Mouse (Mus musculus): ENCODE results near the gene Gm10801. TPM values are rescaled to one million over a fixed set of nuclear protein-coding genes. Genes with fewer than 3 reads are reported as not detected.
"Not testable (repeated sequence)": the region's sequence is repeated elsewhere in the genome, so short reads cannot be mapped to it uniquely, and the experiment has no call there.

Gene Gm10801
- not detected in 2 replicates for total RNA-seq (2014; rRNA removed; ENCODE audit: low replicate concordance)
- not detected in 2 replicates for polyA plus RNA-seq (2015; fragmentation: Nextera tagmentation; extraction: Ambion mirVana)

DNA sequence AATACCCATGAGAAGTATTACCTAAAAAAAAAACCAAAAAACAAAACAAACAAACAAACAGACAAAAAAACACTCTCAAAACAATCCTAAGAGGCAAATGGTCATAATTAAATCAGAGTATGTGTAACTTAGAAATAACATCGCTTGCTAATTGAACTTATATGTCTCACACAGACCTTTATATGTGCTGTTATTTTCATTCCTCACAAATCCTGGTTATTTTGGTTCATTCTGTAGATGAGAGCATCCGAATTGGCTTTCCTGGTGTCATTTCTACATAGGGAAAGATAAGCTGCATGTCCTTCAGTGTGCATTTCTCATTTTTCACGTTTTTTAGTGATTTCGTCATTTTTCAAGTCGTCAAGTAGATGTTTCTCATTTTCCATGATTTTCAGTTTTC, at the start of gene Gm10801:
TSS of gene Gm10801 (plus strand) at position 301 of the 400 bp plus-strand sequence.
- not testable (repeated sequence) for H3K4me3 ChIP-seq (ENCODE audit: low read depth, low read length); H3K36me3 ChIP-seq (replicated peaks; ENCODE audit: control insufficient read depth, insufficient read depth, low read length); H3K4me2 ChIP-seq (ENCODE audit: low read depth, low read length); H3K27ac ChIP-seq (ENCODE audit: low read depth); H3K9ac ChIP-seq (replicated peaks; ENCODE audit: low read depth, low read length); H3K4me1 ChIP-seq (ENCODE audit: control insufficient read depth, insufficient read depth); ATAC-seq (ENCODE audit: insufficient read depth, low read depth); H3K9me3 ChIP-seq (replicated peaks; ENCODE audit: control insufficient read depth, low read length); H3K27me3 ChIP-seq (ENCODE audit: control insufficient read depth, insufficient read depth, low read length); DNase-seq (ENCODE audit: low spot score)
- 65% methylated on average over 4 of the region's 5 CpGs for WGBS

DNA sequence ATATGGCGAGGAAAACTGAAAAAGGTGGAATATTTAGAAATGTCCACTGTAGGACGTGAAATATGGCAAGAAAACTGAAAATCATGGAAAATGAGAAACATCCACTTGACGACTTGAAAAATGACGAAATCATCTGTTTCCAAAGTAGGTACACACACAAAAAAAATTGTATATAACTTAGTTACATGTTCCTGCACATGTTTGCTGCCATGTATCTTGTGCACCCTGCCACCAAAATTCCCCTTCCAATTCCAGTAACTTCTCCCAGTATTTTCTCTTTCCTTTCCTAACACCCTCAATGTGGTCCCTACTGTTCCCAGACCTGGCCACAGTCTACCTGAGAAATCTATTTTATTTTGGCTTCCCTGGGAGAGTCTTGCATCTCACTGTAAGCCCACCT, 5.2 kb downstream of the Gm10801 start, which contains the start of gene Gm10800:
TSS of gene Gm10800 (minus strand) at position 101 of the 400 bp plus-strand sequence.
- WGBS, result 78% methylated on average over 4 of the region's 4 CpGs
- not testable (repeated sequence) for H3K9me3 ChIP-seq (replicated peaks; ENCODE audit: control insufficient read depth, low read length); H3K9ac ChIP-seq (replicated peaks; ENCODE audit: low read depth, low read length)

DNA sequence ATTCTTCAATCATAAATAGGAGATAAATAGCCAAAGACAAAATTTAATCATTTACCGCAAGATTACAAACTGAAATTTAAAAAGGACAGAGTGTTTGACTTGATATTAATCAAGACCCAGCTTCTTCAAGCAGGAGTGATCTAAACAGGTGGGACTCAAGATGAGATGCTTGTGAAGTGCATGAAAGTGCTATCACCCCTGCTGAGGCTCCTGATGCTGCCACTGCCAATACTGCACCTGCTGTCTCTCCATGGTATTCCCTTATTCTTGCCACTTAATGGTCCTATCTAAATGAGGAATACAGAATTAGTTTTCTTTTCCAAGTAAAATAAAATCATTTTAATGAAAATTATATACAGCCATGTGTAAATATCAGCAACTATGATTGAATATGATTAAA, 35.5 kb downstream of the Gm10801 start:
- H3K4me1 ChIP-seq (ENCODE audit: control insufficient read depth, insufficient read depth), result no peaks in the 10 kb centered on the region
- H3K27ac ChIP-seq (ENCODE audit: low read depth), result no peak overlapping the region
- no peaks in the 10 kb centered on the region for H3K27me3 ChIP-seq (ENCODE audit: control insufficient read depth, insufficient read depth, low read length)
- H3K9ac ChIP-seq (replicated peaks; ENCODE audit: low read depth, low read length), result no peak overlapping the region
- no peaks in the 10 kb centered on the region for H3K9me3 ChIP-seq (replicated peaks; ENCODE audit: control insufficient read depth, low read length)
- H3K4me2 ChIP-seq (ENCODE audit: low read depth, low read length), result no peak overlapping the region
- DNase-seq (ENCODE audit: low spot score) (no peak), ATAC-seq (ENCODE audit: insufficient read depth, low read depth) (no peak)
- H3K36me3 ChIP-seq (replicated peaks; ENCODE audit: control insufficient read depth, insufficient read depth, low read length), result no peaks in the 10 kb centered on the region
- no peak overlapping the region for H3K4me3 ChIP-seq (ENCODE audit: low read depth, low read length)
- 88% methylated on average over 1 of the region's 1 CpGs for WGBS
- no peak for TF ChIP-seq CTCF (IDR thresholded peaks at IDR 0.05; ENCODE audit: low read depth)
- no peak for TF ChIP-seq EP300 (IDR thresholded peaks at IDR 0.05; ENCODE audit: low read depth)

More for the DNA sequence above, 5.2 kb downstream of the Gm10801 start, which contains the start of gene Gm10800:
- H3K4me1 ChIP-seq (ENCODE audit: control insufficient read depth, insufficient read depth); H3K36me3 ChIP-seq (replicated peaks; ENCODE audit: control insufficient read depth, insufficient read depth, low read length); H3K4me3 ChIP-seq (ENCODE audit: low read depth, low read length); H3K27me3 ChIP-seq (ENCODE audit: control insufficient read depth, insufficient read depth, low read length); ATAC-seq (ENCODE audit: insufficient read depth, low read depth); H3K27ac ChIP-seq (ENCODE audit: low read depth); DNase-seq (ENCODE audit: low spot score); H3K4me2 ChIP-seq (ENCODE audit: low read depth, low read length): not testable (repeated sequence)

Other genes starting within 250 kb of the Gm10801 start
- gene Gm10800, start 5.1 kb downstream of the Gm10801 start, total RNA-seq (2014; rRNA removed; ENCODE audit: low replicate concordance), result 10.1 and 19.5 TPM in 2 replicates
- 0.75 and 1.5 TPM in 2 replicates for gene Gm10800, start 5.1 kb downstream of the Gm10801 start, polyA plus RNA-seq (2015; fragmentation: Nextera tagmentation; extraction: Ambion mirVana)

All from heart, postnatal 0 days (tissue).